Mouse (Mus musculus) intestine, embryonic 16.5 days (tissue): ENCODE measurements around the gene Ddx18. TPM values are rescaled to one million over a fixed set of nuclear protein-coding genes. Genes with fewer than 3 reads are reported as not detected.

Experiments used
- ATAC-seq: fragments of 200-750 bp; cut with Nextera tagmentation; 2 replicates; pipeline ENCODE4 v1.8.0; 2017; ENCODE audit warnings: moderate TSS enrichment, moderate library complexity
- H3K27ac ChIP-seq: fragments of 300-500 bp; sonication (generic); 2 replicates; pipeline ENCODE4 v1.5.1; 2014; ENCODE audit warnings: mild to moderate bottlenecking, low read length
- H3K27me3 ChIP-seq: fragments of 300-500 bp; sonication (generic); replicated peaks from 2 replicates; pipeline ENCODE4 v1.6.1; 2014; ENCODE audit warnings: low read length, control low read depth, mixed read lengths; ENCODE audit not compliant: control insufficient read depth, insufficient read depth
- H3K36me3 ChIP-seq: fragments of 300-500 bp; sonication (generic); 2 replicates; pipeline ENCODE4 v1.6.1; 2014; ENCODE audit warnings: low read length, control low read depth; ENCODE audit not compliant: control insufficient read depth, insufficient read depth
- H3K4me1 ChIP-seq: fragments of 300-500 bp; sonication (generic); 2 replicates; pipeline ENCODE4 v1.6.1; 2014; ENCODE audit warnings: low read length, control low read depth, mixed read lengths; ENCODE audit not compliant: control insufficient read depth, insufficient read depth
- H3K4me2 ChIP-seq: fragments of 300-500 bp; sonication (generic); 2 replicates; pipeline ENCODE4 v1.6.1; 2014; ENCODE audit warnings: low read depth, low read length, control low read depth
- H3K4me3 ChIP-seq: fragments of 300-500 bp; sonication (generic); 2 replicates; pipeline ENCODE4 v1.5.1; 2014; ENCODE audit warnings: mild to moderate bottlenecking, low read length
- H3K9ac ChIP-seq: fragments of 300-500 bp; sonication (generic); 2 replicates; pipeline ENCODE4 v1.6.1; 2014; ENCODE audit warnings: low read depth, low read length
- H3K9me3 ChIP-seq: fragments of 300-500 bp; sonication (generic); 2 replicates; pipeline ENCODE4 v1.6.1; 2016; ENCODE audit warnings: low read length, control low read depth; ENCODE audit not compliant: control insufficient read depth
- WGBS: fragments of 180-500 bp; shearing (Covaris S2); extraction: QIAGEN DNeasy Blood & Tissue Kit; methylation state at CpG from one replicate; pipeline ENCODE4 v1.1.7; 2014; 5-methylcytosine and 5-hydroxymethylcytosine counted together
- polyA plus RNA-seq: library from polyadenylated mRNA; unstranded; fragments of >200 nt; fragmentation: Nextera tagmentation; extraction: Ambion mirVana; gene quantifications from 2 replicates; pipeline ENCODE4 v1.2.1, GENCODE M21; 2015

Gene Ddx18
- polyA plus RNA-seq, 1 experiment from 2014 or later, result 55.9 TPM

DNA sequence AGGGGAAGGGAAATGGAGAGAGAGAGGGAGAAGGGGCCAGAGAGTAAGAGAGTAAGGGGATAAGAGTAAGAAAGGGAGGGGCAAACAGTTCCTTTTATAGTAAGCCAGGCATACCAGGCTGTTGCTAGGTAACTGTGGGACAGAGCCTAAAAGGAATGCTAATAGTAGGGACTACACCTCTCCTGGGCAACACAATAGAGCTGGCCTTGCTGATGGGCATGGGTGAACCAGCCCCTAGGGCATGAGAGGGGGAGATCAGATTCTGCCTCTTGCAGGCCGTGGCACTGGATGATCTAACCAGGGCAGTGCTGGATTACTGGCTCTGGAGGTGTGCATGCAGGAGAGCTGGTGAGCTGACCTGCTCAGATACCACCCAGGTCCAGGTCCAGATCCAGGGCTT is 9.7 kb upstream of the Ddx18 start:
- Histone ChIP-seq H3K4me3 (no peak overlapping the region), H3K9me3 (no peaks in the 10 kb centered on the region), H3K4me1 (no peaks in the 10 kb centered on the region), H3K27ac (no peak overlapping the region), H3K27me3 (no peaks in the 10 kb centered on the region), H3K9ac (no peak overlapping the region), H3K4me2 (no peak overlapping the region), H3K36me3 (no peaks in the 10 kb centered on the region)
- 41% methylated on average over 1 of the region's 1 CpGs for WGBS
- ATAC-seq, result no peak

- WGBS, result 79% methylated on average over 7 of the region's 7 CpGs
- Histone ChIP-seq H3K4me3 (no peak overlapping the region), H3K9me3 (no peaks in the 10 kb centered on the region), H3K4me2 (no peak overlapping the region), H3K27ac (no peak overlapping the region), H3K9ac (no peak overlapping the region), H3K4me1 (no peaks in the 10 kb centered on the region), H3K36me3 (no peaks in the 10 kb centered on the region), H3K27me3 (no peaks in the 10 kb centered on the region)
- no peak for ATAC-seq
Measured at GRCm38 (mm10) chr1:121570522-121570921, 2.7 kb upstream of the Ddx18 start.

DNA sequence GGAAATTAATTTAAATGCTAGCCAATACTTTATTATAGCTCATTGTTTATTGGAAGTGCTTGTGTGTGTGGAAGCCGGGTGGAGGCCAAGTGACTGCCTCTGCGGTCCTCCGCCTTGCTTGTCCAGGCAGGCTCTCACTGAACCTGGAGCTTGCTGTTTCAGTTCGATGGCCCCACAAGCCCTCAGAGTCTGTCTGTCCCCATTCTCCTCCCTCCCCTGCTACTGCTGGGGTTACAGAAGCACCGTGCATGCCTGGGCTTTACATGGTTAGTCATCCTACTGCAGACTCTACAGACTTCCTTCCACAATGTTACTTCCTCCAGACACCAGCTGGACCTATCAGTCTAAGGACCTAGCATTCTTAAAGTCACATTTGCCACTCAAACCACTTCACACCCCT is 9.9 kb downstream of the Ddx18 start:
- Histone ChIP-seq H3K27me3 (no peaks in the 10 kb centered on the region), H3K27ac (no peak overlapping the region), H3K9ac (no peak overlapping the region), H3K9me3 (no peaks in the 10 kb centered on the region), H3K4me1 (no peaks in the 10 kb centered on the region), H3K4me3 (no peak overlapping the region), H3K4me2 (no peak overlapping the region), H3K36me3 (peaks cover 35% of the 10 kb centered on the region)
- no peak for ATAC-seq
- WGBS, result 93% methylated on average over 5 of the region's 5 CpGs

DNA sequence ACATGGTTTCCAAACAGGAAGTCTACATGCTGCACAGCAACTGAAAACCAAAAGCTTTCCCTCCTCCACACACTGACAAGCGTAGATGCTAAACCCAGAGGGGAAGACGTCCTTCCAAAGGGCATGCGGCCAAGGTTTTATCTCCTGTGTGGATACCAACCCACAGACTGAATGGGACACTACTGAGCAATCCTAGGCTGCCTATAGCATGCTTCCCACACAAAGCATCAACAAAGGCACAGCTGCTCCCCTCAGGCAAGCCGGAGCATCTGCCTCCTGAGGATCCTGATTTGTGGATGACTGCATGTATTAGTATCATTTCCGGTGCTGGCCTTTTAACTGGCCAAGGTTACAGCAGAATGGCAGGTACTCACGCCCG is 16.3 kb downstream of the Ddx18 start:
- 92% methylated on average over 7 of the region's 7 CpGs for WGBS
- no peak for ATAC-seq
- H3K9me3 ChIP-seq, result no peaks in the 10 kb centered on the region
- no peak overlapping the region for H3K27ac ChIP-seq
- no peak overlapping the region for H3K4me2 ChIP-seq
- H3K36me3 ChIP-seq, result peaks cover 24% of the 10 kb centered on the region
- H3K27me3 ChIP-seq, result no peaks in the 10 kb centered on the region
- H3K4me3 ChIP-seq, result no peak overlapping the region
- no peaks in the 10 kb centered on the region for H3K4me1 ChIP-seq
- no peak overlapping the region for H3K9ac ChIP-seq

- Histone ChIP-seq H3K27ac (no peak overlapping the region), H3K4me1 (no peaks in the 10 kb centered on the region), H3K36me3 (peaks cover 24% of the 10 kb centered on the region), H3K9ac (no peak overlapping the region), H3K4me2 (no peak overlapping the region), H3K9me3 (no peaks in the 10 kb centered on the region), H3K4me3 (no peak overlapping the region), H3K27me3 (no peaks in the 10 kb centered on the region)
- WGBS, result 87% methylated on average over 16 of the region's 16 CpGs
- no peak for ATAC-seq
Measured at GRCm38 (mm10) chr1:121550801-121551456, 16.9 kb downstream of the Ddx18 start.

DNA sequence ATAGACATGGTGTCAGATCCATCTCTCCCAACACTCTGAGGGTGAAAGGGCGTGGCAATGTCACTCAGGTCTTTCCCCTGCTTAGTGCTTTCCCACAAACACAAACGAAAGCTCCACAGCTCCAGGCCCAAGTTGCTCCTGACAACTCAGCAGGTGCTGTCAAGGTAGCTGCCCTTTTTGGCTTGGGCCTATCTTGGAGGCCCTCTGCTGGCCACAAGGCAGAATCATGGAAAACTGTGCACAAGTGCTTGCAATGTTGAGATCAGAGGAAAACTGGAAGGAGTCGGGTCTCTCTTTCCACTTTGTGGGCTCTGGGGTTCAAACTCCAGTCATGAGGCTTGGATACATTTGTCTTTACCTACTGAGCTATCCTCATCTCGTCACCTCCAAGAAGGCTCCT is 18.3 kb downstream of the Ddx18 start:
- H3K4me2 ChIP-seq, result no peak overlapping the region
- WGBS, result 74% methylated on average over 4 of the region's 4 CpGs
- H3K4me1 ChIP-seq, result no peaks in the 10 kb centered on the region
- peaks cover 17% of the 10 kb centered on the region for H3K36me3 ChIP-seq
- H3K9me3 ChIP-seq, result no peaks in the 10 kb centered on the region
- no peak overlapping the region for H3K9ac ChIP-seq
- H3K27ac ChIP-seq, result no peak overlapping the region
- H3K4me3 ChIP-seq, result no peak overlapping the region
- ATAC-seq, result no peak
- no peaks in the 10 kb centered on the region for H3K27me3 ChIP-seq

DNA sequence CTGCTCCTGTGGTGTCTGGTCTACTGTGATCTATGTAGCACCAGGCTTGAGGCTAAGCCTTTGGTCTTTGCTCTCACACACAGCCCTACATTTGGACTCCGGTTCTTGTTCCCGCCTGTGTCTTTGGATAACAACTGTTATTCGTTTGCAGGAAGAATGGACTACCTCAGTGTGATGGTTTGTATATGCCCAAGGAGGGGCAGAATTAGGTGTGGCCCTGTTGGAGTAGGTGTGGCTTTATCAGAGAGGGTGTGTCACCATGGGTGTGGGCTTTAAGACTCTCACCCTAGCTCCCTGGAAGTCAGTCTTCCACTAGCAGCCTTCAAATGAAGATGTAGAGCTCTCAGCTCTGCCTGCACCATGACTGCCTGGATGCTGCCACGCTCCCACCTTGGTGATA is 19.1 kb downstream of the Ddx18 start:
- Histone ChIP-seq H3K27ac (no peak overlapping the region), H3K4me2 (no peak overlapping the region), H3K36me3 (peaks cover 16% of the 10 kb centered on the region), H3K4me1 (no peaks in the 10 kb centered on the region), H3K9ac (no peak overlapping the region), H3K27me3 (no peaks in the 10 kb centered on the region), H3K4me3 (no peak overlapping the region), H3K9me3 (no peaks in the 10 kb centered on the region)
- 92% methylated on average over 4 of the region's 4 CpGs for WGBS
- no peak for ATAC-seq

DNA sequence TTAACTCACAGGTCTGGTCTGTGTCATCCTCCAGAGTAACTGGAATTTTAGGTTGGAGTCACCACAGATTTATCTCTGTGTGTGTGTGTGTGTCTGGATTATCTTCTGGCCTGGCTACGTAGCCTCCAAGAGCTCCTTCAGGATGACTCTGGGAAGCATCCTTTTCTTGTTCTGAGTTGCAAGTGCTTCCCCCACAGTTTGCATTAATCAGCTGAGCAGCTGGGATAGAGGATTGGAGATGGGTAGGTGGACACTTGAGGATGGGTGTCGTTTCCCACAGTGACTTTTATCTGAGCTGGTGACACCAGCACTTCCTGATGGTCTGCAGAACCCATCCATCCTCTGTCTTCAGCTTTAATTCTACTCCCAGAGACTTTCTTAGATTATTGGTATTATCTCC is 20.9 kb downstream of the Ddx18 start:
- Histone ChIP-seq H3K4me1 (no peaks in the 10 kb centered on the region), H3K36me3 (peaks cover 7% of the 10 kb centered on the region; the same call in 1 of the 2 replicates), H3K9ac (no peak overlapping the region), H3K27ac (no peak overlapping the region), H3K9me3 (no peaks in the 10 kb centered on the region), H3K4me3 (no peak overlapping the region), H3K27me3 (no peaks in the 10 kb centered on the region), H3K4me2 (no peak overlapping the region)
- 65% methylated on average over 2 of the region's 2 CpGs for WGBS
- ATAC-seq, result no peak

GRCm38 (mm10) chr1:121540361-121540760 is 27.4 kb downstream of the Ddx18 start:
- H3K4me1 ChIP-seq, result no peaks in the 10 kb centered on the region
- no peak overlapping the region for H3K4me3 ChIP-seq
- 63% methylated on average over 8 of the region's 8 CpGs for WGBS
- H3K9ac ChIP-seq, result no peak overlapping the region
- no peak for ATAC-seq
- H3K9me3 ChIP-seq, result no peaks in the 10 kb centered on the region
- H3K36me3 ChIP-seq, result no peaks in the 10 kb centered on the region
- H3K27ac ChIP-seq, result no peak overlapping the region
- no peaks in the 10 kb centered on the region for H3K27me3 ChIP-seq
- no peak overlapping the region for H3K4me2 ChIP-seq

DNA sequence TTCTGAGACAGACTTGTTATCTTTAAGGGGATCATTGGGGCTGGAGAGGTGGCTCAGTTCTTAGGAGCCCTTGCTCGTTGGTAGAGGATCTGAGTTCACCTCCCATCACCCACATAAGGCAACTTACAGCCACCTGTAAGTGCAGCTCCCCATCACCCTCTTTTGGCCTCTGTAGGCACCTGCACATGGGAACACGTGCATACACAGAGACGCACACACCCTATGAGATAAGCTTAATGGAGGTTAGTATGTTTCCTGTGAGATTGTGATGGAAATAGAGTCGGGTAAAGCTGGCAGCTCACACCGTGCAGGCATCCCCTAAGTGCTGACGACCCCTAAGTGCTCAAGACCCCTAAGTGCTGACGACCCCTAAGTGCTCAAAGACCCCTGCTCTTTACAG is 36.4 kb downstream of the Ddx18 start:
- Histone ChIP-seq H3K9ac (no peak overlapping the region), H3K4me3 (no peak overlapping the region), H3K9me3 (no peaks in the 10 kb centered on the region), H3K36me3 (no peaks in the 10 kb centered on the region), H3K4me1 (peaks cover 8% of the 10 kb centered on the region), H3K27me3 (peaks cover 16% of the 10 kb centered on the region), H3K27ac (no peak overlapping the region), H3K4me2 (no peak overlapping the region)
- WGBS, result 66% methylated on average over 7 of the region's 7 CpGs
- no peak for ATAC-seq
